Mouse (Mus musculus): ENCODE data around the gene Pcnx2. TPM values are rescaled to one million over a fixed set of nuclear protein-coding genes. Genes with fewer than 3 reads are reported as not detected.
A peak's percentile ranks its signal among the peaks of the same experiment; 100 is the strongest.

The Pcnx2 gene
- polyA plus RNA-seq, 1 experiment = 0.45 TPM

- H3K9me3 ChIP-seq (replicated peaks; ENCODE audit: control insufficient read depth, insufficient read depth, low read length, poor library complexity, severe bottlenecking) = no peaks in the 10 kb centered on the region
- H3K4me1 ChIP-seq (ENCODE audit: control insufficient read depth, insufficient read depth, low read length) = no peaks in the 10 kb centered on the region
- no peak overlapping the region for H3K4me3 ChIP-seq (ENCODE audit: low read depth, low read length)
- no peaks in the 10 kb centered on the region for H3K27me3 ChIP-seq (ENCODE audit: control insufficient read depth, insufficient read depth, low read length, poor library complexity, severe bottlenecking)
- no peak overlapping the region for H3K27ac ChIP-seq (ENCODE audit: insufficient read depth, low read length)
- no peaks in the 10 kb centered on the region for H3K36me3 ChIP-seq (ENCODE audit: control insufficient read depth, insufficient read depth, low read length, poor library complexity, severe bottlenecking)
- TF ChIP-seq POLR2A (IDR thresholded peaks at IDR 0.05; ENCODE audit: insufficient read depth, low read length) = no peak
- TF ChIP-seq CTCF (IDR thresholded peaks at IDR 0.05; ENCODE audit: low read depth, low read length) = no peak
- no peak for TF ChIP-seq EP300 (IDR thresholded peaks at IDR 0.05; ENCODE audit: insufficient read depth, low read depth, low read length)
- H3K9ac ChIP-seq (ENCODE audit: low read depth, poor library complexity, severe bottlenecking) = no peak overlapping the region
Observed at GRCm38 (mm10) chr8:125917013-125917412, 18.9 kb upstream of the Pcnx2 start.

- Histone ChIP-seq H3K9me3 (replicated peaks; ENCODE audit: control insufficient read depth, insufficient read depth, low read length, poor library complexity, severe bottlenecking) (no peaks in the 10 kb centered on the region), H3K4me1 (ENCODE audit: control insufficient read depth, insufficient read depth, low read length) (no peaks in the 10 kb centered on the region), H3K27me3 (ENCODE audit: control insufficient read depth, insufficient read depth, low read length, poor library complexity, severe bottlenecking) (peaks cover 13% of the 10 kb centered on the region), H3K36me3 (ENCODE audit: control insufficient read depth, insufficient read depth, low read length, poor library complexity, severe bottlenecking) (no peaks in the 10 kb centered on the region), H3K4me3 (ENCODE audit: low read depth, low read length) (no peak overlapping the region), H3K9ac (ENCODE audit: low read depth, poor library complexity, severe bottlenecking) (no peak overlapping the region), H3K27ac (ENCODE audit: insufficient read depth, low read length) (no peak overlapping the region)
- TF ChIP-seq EP300 (IDR thresholded peaks at IDR 0.05; ENCODE audit: insufficient read depth, low read depth, low read length) (no peak), POLR2A (IDR thresholded peaks at IDR 0.05; ENCODE audit: insufficient read depth, low read length) (no peak), CTCF (IDR thresholded peaks at IDR 0.05; ENCODE audit: low read depth, low read length) (no peak)
Observed at GRCm38 (mm10) chr8:125914386-125914785, 16.3 kb upstream of the Pcnx2 start.

GRCm38 (mm10) chr8:125913206-125913605, 15.1 kb upstream of the Pcnx2 start:
- no peak overlapping the region for H3K9ac ChIP-seq (ENCODE audit: low read depth, poor library complexity, severe bottlenecking)
- no peak overlapping the region for H3K4me3 ChIP-seq (ENCODE audit: low read depth, low read length)
- H3K4me1 ChIP-seq (ENCODE audit: control insufficient read depth, insufficient read depth, low read length) = no peaks in the 10 kb centered on the region
- H3K36me3 ChIP-seq (ENCODE audit: control insufficient read depth, insufficient read depth, low read length, poor library complexity, severe bottlenecking) = no peaks in the 10 kb centered on the region
- no peaks in the 10 kb centered on the region for H3K9me3 ChIP-seq (replicated peaks; ENCODE audit: control insufficient read depth, insufficient read depth, low read length, poor library complexity, severe bottlenecking)
- no peak for TF ChIP-seq EP300 (IDR thresholded peaks at IDR 0.05; ENCODE audit: insufficient read depth, low read depth, low read length)
- no peak for TF ChIP-seq POLR2A (IDR thresholded peaks at IDR 0.05; ENCODE audit: insufficient read depth, low read length)
- peaks cover 18% of the 10 kb centered on the region for H3K27me3 ChIP-seq (ENCODE audit: control insufficient read depth, insufficient read depth, low read length, poor library complexity, severe bottlenecking)
- H3K27ac ChIP-seq (ENCODE audit: insufficient read depth, low read length) = no peak overlapping the region

- Histone ChIP-seq H3K9me3 (replicated peaks; ENCODE audit: control insufficient read depth, insufficient read depth, low read length, poor library complexity, severe bottlenecking) (no peaks in the 10 kb centered on the region; the same call in 1 of the 2 replicates), H3K27me3 (ENCODE audit: control insufficient read depth, insufficient read depth, low read length, poor library complexity, severe bottlenecking) (peaks cover 18% of the 10 kb centered on the region), H3K4me1 (ENCODE audit: control insufficient read depth, insufficient read depth, low read length) (no peaks in the 10 kb centered on the region), H3K9ac (ENCODE audit: low read depth, poor library complexity, severe bottlenecking) (peak overlapping the region; percentile 44), H3K36me3 (ENCODE audit: control insufficient read depth, insufficient read depth, low read length, poor library complexity, severe bottlenecking) (no peaks in the 10 kb centered on the region), H3K4me3 (ENCODE audit: low read depth, low read length) (peak overlapping the region; percentile 65), H3K27ac (ENCODE audit: insufficient read depth, low read length) (no peak overlapping the region)
- no peak for TF ChIP-seq CTCF (IDR thresholded peaks at IDR 0.05; ENCODE audit: low read depth, low read length)
- no peak for TF ChIP-seq POLR2A (IDR thresholded peaks at IDR 0.05; ENCODE audit: insufficient read depth, low read length)
- no peak for TF ChIP-seq EP300 (IDR thresholded peaks at IDR 0.05; ENCODE audit: insufficient read depth, low read depth, low read length)
Observed at GRCm38 (mm10) chr8:125911229-125911580, 13.1 kb upstream of the Pcnx2 start.

GRCm38 (mm10) chr8:125910365-125911228, 12.5 kb upstream of the Pcnx2 start, which contains the start of gene Map3k21:
TSS of gene Map3k21 (plus strand) at chr8:125910450.
- peak within 1 kb of the TSS; percentile 44 for H3K9ac ChIP-seq (ENCODE audit: low read depth, poor library complexity, severe bottlenecking)
- no peak within 1 kb of the TSS for H3K27ac ChIP-seq (ENCODE audit: insufficient read depth, low read length)
- H3K4me1 ChIP-seq (ENCODE audit: control insufficient read depth, insufficient read depth, low read length) = no peaks in the 10 kb centered on the region
- H3K4me3 ChIP-seq (ENCODE audit: low read depth, low read length) = peak within 1 kb of the TSS; percentile 65
- peaks cover 18% of the 10 kb centered on the region for H3K27me3 ChIP-seq (ENCODE audit: control insufficient read depth, insufficient read depth, low read length, poor library complexity, severe bottlenecking)
- no peak for TF ChIP-seq EP300 (IDR thresholded peaks at IDR 0.05; ENCODE audit: insufficient read depth, low read depth, low read length)
- TF ChIP-seq POLR2A (IDR thresholded peaks at IDR 0.05; ENCODE audit: insufficient read depth, low read length) = no peak
- no peak for TF ChIP-seq CTCF (IDR thresholded peaks at IDR 0.05; ENCODE audit: low read depth, low read length)
- H3K9me3 ChIP-seq (replicated peaks; ENCODE audit: control insufficient read depth, insufficient read depth, low read length, poor library complexity, severe bottlenecking) = no peaks in the 10 kb centered on the region; the same call in 1 of the 2 replicates
- no peaks in the 10 kb centered on the region for H3K36me3 ChIP-seq (ENCODE audit: control insufficient read depth, insufficient read depth, low read length, poor library complexity, severe bottlenecking)

All from ES-Bruce4 (cell line).